Mouse (Mus musculus): ENCODE data around the gene Phactr2.

The Phactr2 gene

DNA sequence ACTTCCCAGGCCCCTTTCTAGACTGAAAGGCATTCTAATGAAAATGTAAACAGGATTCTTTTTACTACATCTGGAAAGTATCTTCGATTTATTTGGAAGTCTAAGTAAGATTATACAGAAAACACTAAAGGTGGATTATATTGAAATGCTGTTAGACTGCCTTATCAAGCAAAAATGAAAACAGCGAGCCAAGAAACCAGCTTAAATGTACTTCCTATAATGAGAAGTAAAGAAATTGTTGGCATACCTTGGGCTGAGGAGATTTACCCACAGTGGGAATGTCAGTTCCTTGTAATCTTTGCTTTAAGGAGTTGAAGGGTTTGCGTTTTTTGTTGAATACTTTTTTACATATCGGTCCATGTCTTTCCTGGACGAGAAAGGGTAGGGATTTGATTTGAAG is 305.8 kb downstream of the Phactr2 start:
- no peak for DNase-seq (ENCODE audit: low read depth, low spot score)

- DNase-seq (ENCODE audit: low read depth, low spot score), result no peak
Observed at GRCm38 (mm10) chr10:13162031-13162430, 312.2 kb downstream of the Phactr2 start.

DNA sequence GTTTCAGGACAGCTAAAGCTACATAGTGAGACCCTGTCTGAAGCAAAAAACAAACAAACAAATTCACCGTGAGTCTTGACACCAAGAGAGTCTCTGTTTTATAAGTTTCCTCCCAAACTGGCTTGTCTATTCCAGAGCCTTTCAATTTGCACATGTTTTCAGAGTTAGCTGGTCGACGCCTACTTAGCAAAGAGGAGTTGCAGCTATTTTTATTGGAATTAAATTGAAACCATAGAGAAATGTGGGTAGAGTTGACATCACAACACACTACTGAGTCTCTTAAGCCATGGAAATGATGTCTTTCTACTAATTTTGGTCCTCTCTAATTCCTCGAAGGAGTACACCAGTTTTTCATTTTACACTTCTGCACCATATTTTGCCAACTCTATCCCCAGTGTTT is 313.3 kb downstream of the Phactr2 start:
- no peak for DNase-seq (ENCODE audit: low read depth, low spot score)
